Mouse (Mus musculus): Measurements from ENCODE around the gene Mthfd1. TPM values are rescaled to one million over a fixed set of nuclear protein-coding genes. Genes with fewer than 3 reads are reported as not detected.

Mthfd1 gene
- polyA plus RNA-seq, 1 experiment, result 20.9 TPM

GRCm38 (mm10) chr12:76361405-76362302, 106.6 kb downstream of the Mthfd1 start:
- Histone ChIP-seq H3K27me3 (ENCODE audit: control insufficient read depth, insufficient read depth, low read length) (no peaks in the 10 kb centered on the region), H3K27ac (ENCODE audit: control insufficient read depth, insufficient read depth, low read length) (peak overlapping the region; percentile 98), H3K4me3 (ENCODE audit: control insufficient read depth, insufficient read depth, low read length) (peak overlapping the region; percentile 47), H3K36me3 (ENCODE audit: control insufficient read depth, insufficient read depth, low read length) (no peaks in the 10 kb centered on the region), H3K4me1 (replicated peaks; ENCODE audit: control insufficient read depth, insufficient read depth, low read length) (peaks cover 29% of the 10 kb centered on the region)
- no peak for TF ChIP-seq CTCF (IDR thresholded peaks at IDR 0.05; ENCODE audit: borderline replicate concordance, control insufficient read depth, extremely low read depth, insufficient read depth, low read length, poor library complexity)
- no peak for TF ChIP-seq POLR2A (IDR thresholded peaks at IDR 0.05; ENCODE audit: control insufficient read depth, extremely low read depth, insufficient read depth, low read length, poor library complexity)
- WGBS, result 17% methylated on average over 9 of the region's 9 CpGs
- no peak for DNase-seq

GRCm38 (mm10) chr12:76362303-76362676, 107.2 kb downstream of the Mthfd1 start:
- Histone ChIP-seq H3K36me3 (ENCODE audit: control insufficient read depth, insufficient read depth, low read length) (no peaks in the 10 kb centered on the region), H3K4me3 (ENCODE audit: control insufficient read depth, insufficient read depth, low read length) (peak overlapping the region; percentile 47), H3K27ac (ENCODE audit: control insufficient read depth, insufficient read depth, low read length) (peak overlapping the region; percentile 100), H3K27me3 (ENCODE audit: control insufficient read depth, insufficient read depth, low read length) (no peaks in the 10 kb centered on the region), H3K4me1 (replicated peaks; ENCODE audit: control insufficient read depth, insufficient read depth, low read length) (peaks cover 29% of the 10 kb centered on the region)
- 6% methylated on average over 9 of the region's 9 CpGs for WGBS
- DNase-seq, result no peak
- TF ChIP-seq POLR2A (IDR thresholded peaks at IDR 0.05; ENCODE audit: control insufficient read depth, extremely low read depth, insufficient read depth, low read length, poor library complexity) (no peak), CTCF (IDR thresholded peaks at IDR 0.05; ENCODE audit: borderline replicate concordance, control insufficient read depth, extremely low read depth, insufficient read depth, low read length, poor library complexity) (no peak)

- no peak for TF ChIP-seq POLR2A (IDR thresholded peaks at IDR 0.05; ENCODE audit: control insufficient read depth, extremely low read depth, insufficient read depth, low read length, poor library complexity)
- TF ChIP-seq CTCF (IDR thresholded peaks at IDR 0.05; ENCODE audit: borderline replicate concordance, control insufficient read depth, extremely low read depth, insufficient read depth, low read length, poor library complexity), result no peak
- WGBS, result 57% methylated on average over 3 of the region's 3 CpGs
- DNase-seq, result no peak
- Histone ChIP-seq H3K27me3 (ENCODE audit: control insufficient read depth, insufficient read depth, low read length) (no peaks in the 10 kb centered on the region), H3K27ac (ENCODE audit: control insufficient read depth, insufficient read depth, low read length) (peak overlapping the region; percentile 73), H3K4me1 (replicated peaks; ENCODE audit: control insufficient read depth, insufficient read depth, low read length) (peaks cover 30% of the 10 kb centered on the region), H3K4me3 (ENCODE audit: control insufficient read depth, insufficient read depth, low read length) (no peak overlapping the region), H3K36me3 (ENCODE audit: control insufficient read depth, insufficient read depth, low read length) (no peaks in the 10 kb centered on the region)
Measured at GRCm38 (mm10) chr12:76366276-76366675, 111.2 kb downstream of the Mthfd1 start.

- Histone ChIP-seq H3K36me3 (ENCODE audit: control insufficient read depth, insufficient read depth, low read length) (no peaks in the 10 kb centered on the region), H3K27me3 (ENCODE audit: control insufficient read depth, insufficient read depth, low read length) (no peaks in the 10 kb centered on the region), H3K4me1 (replicated peaks; ENCODE audit: control insufficient read depth, insufficient read depth, low read length) (peaks cover 28% of the 10 kb centered on the region), H3K4me3 (ENCODE audit: control insufficient read depth, insufficient read depth, low read length) (peak overlapping the region; percentile 55), H3K27ac (ENCODE audit: control insufficient read depth, insufficient read depth, low read length) (peak overlapping the region; percentile 95)
- no peak for TF ChIP-seq CTCF (IDR thresholded peaks at IDR 0.05; ENCODE audit: borderline replicate concordance, control insufficient read depth, extremely low read depth, insufficient read depth, low read length, poor library complexity)
- no peak for TF ChIP-seq POLR2A (IDR thresholded peaks at IDR 0.05; ENCODE audit: control insufficient read depth, extremely low read depth, insufficient read depth, low read length, poor library complexity)
- 4% methylated on average over 14 of the region's 14 CpGs for WGBS
- DNase-seq, result peak; percentile 54
Measured at GRCm38 (mm10) chr12:76367096-76367995, 112.2 kb downstream of the Mthfd1 start.

- TF ChIP-seq CTCF (IDR thresholded peaks at IDR 0.05; ENCODE audit: borderline replicate concordance, control insufficient read depth, extremely low read depth, insufficient read depth, low read length, poor library complexity), result no peak
- no peak for TF ChIP-seq POLR2A (IDR thresholded peaks at IDR 0.05; ENCODE audit: control insufficient read depth, extremely low read depth, insufficient read depth, low read length, poor library complexity)
- DNase-seq, result no peak
- H3K36me3 ChIP-seq (ENCODE audit: control insufficient read depth, insufficient read depth, low read length), result no peaks in the 10 kb centered on the region
- peak overlapping the region; percentile 5; the same call in 1 of the 2 replicates for H3K4me3 ChIP-seq (ENCODE audit: control insufficient read depth, insufficient read depth, low read length)
- 8% methylated on average over 9 of the region's 9 CpGs for WGBS
- H3K27me3 ChIP-seq (ENCODE audit: control insufficient read depth, insufficient read depth, low read length), result no peaks in the 10 kb centered on the region
- H3K27ac ChIP-seq (ENCODE audit: control insufficient read depth, insufficient read depth, low read length), result peak overlapping the region; percentile 95
- H3K4me1 ChIP-seq (replicated peaks; ENCODE audit: control insufficient read depth, insufficient read depth, low read length), result peaks cover 29% of the 10 kb centered on the region
Measured at GRCm38 (mm10) chr12:76368201-76368789, 113.2 kb downstream of the Mthfd1 start.

- Histone ChIP-seq H3K27ac (ENCODE audit: control insufficient read depth, insufficient read depth, low read length) (peak overlapping the region; percentile 69), H3K36me3 (ENCODE audit: control insufficient read depth, insufficient read depth, low read length) (no peaks in the 10 kb centered on the region), H3K4me1 (replicated peaks; ENCODE audit: control insufficient read depth, insufficient read depth, low read length) (peaks cover 25% of the 10 kb centered on the region), H3K27me3 (ENCODE audit: control insufficient read depth, insufficient read depth, low read length) (no peaks in the 10 kb centered on the region), H3K4me3 (ENCODE audit: control insufficient read depth, insufficient read depth, low read length) (peak overlapping the region; percentile 68)
- WGBS, result 1% methylated on average over 26 of the region's 26 CpGs
- TF ChIP-seq CTCF (IDR thresholded peaks at IDR 0.05; ENCODE audit: borderline replicate concordance, control insufficient read depth, extremely low read depth, insufficient read depth, low read length, poor library complexity) (no peak), POLR2A (IDR thresholded peaks at IDR 0.05; ENCODE audit: control insufficient read depth, extremely low read depth, insufficient read depth, low read length, poor library complexity) (no peak)
- DNase-seq, result no peak
Measured at GRCm38 (mm10) chr12:76368790-76369205, 113.7 kb downstream of the Mthfd1 start.

Other genes with a start within 250 kb of the Mthfd1 start
- gene Esr2, start 78.0 kb upstream of the Mthfd1 start, polyA plus RNA-seq (2012; rRNA removed), result 0.08 and 0.38 TPM in 2 replicates
- not detected in 2 replicates for gene Tex21, start 8.6 kb upstream of the Mthfd1 start, polyA plus RNA-seq (2012; rRNA removed)
- gene Akap5, start 69.6 kb downstream of the Mthfd1 start, polyA plus RNA-seq (2012; rRNA removed), result 0.08 and 0.16 TPM in 2 replicates
- 22.1 and 28.7 TPM in 2 replicates for gene Zbtb25, start 114.3 kb downstream of the Mthfd1 start, polyA plus RNA-seq (2012; rRNA removed)
- gene Zbtb1, start 115.0 kb downstream of the Mthfd1 start, polyA plus RNA-seq (2012; rRNA removed), result 7.2 and 8.0 TPM in 2 replicates
- gene Hspa2, start 148.9 kb downstream of the Mthfd1 start, polyA plus RNA-seq (2012; rRNA removed), result 5.1 and 6.0 TPM in 2 replicates
- not detected in 2 replicates for gene Ppp1r36, start 162.2 kb downstream of the Mthfd1 start, polyA plus RNA-seq (2012; rRNA removed)